Mouse (Mus musculus) left cerebral cortex, adult 8-10 months (tissue): ENCODE results near the gene Sptssb. TPM values are rescaled to one million over a fixed set of nuclear protein-coding genes. Genes with fewer than 3 reads are reported as not detected.

Source experiments
- DNase-seq, 2 experiments: peaks; one replicate each; pipeline ENCODE4 v3.0.0; 2022; ENCODE audit warnings: low spot score in 2 of 2
- total RNA-seq, 4 experiments: library from RNA; stranded (reverse); gene quantifications; 2 replicates each; pipeline ENCODE4 v1.2.4; 2022

The Sptssb gene
- total RNA-seq = 1 to 10 TPM; 4.3 to 5.2 (median 4.9) TPM

DNA sequence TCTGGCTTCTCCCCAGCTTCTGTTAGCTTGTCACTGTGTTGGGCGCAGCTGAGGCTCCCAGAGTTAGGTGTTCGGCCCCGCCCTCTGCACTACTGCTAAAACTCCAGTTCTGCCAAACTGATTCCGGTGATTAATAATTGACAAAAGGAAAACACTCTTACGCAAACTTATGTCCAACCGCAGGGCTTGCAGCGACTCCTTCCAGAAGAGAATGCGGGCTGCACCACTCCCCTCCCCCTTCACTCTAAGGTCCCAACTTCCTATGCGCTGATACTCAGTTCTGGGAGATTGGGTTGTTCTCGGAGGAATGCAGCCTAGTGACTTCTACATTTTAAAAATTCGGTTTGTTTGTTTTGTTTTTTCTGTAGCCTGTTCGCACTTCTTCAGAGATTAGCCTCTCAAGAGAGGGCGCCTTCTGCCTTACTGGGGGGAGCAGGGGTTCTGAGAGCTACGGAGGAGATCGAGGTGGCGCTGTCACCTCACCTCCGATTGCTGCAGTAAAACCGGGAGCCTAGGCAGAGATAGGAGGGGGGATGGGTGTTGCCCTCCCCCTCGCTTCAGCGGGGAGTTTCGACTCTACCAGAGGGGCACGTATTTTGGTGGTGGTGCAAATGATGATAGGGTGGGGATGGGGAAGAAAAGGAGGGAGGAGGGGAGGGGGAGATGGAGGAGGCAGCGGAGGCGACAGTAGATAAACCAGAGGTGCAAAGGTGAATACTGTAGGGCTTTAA, at the start of gene Sptssb:
Sptssb (minus strand) TSS at position 83 of the 731 bp plus-strand sequence.
- DNase-seq = peak in 1 of 2 experiments; percentile 20

DNA sequence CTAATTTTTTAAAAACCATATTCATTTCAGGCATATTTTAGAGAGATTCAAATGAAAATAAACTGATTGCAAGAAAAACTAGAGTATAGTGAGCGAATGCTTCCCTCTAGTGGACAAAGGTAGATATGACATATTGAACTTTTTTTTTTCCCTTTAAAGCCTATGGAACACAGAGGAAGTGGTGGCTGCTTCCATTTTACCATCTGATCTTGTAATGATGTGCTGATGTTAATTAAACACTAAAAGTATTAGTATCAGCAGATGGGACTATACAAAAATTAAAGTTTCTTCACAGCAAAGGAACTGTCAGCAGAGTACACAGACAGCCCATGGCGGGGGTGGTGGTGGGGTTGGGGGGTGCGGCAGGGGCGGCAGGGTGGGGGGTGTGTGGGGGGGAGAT, 48.3 kb upstream of the Sptssb start:
- no peak for DNase-seq

GRCm38 (mm10) chr3:69907564-69907963, 47.8 kb upstream of the Sptssb start:
- no peak for DNase-seq

GRCm38 (mm10) chr3:69902787-69903477, 43.2 kb upstream of the Sptssb start:
- no peak for DNase-seq

GRCm38 (mm10) chr3:69902382-69902781, 42.6 kb upstream of the Sptssb start:
- DNase-seq = no peak

DNA sequence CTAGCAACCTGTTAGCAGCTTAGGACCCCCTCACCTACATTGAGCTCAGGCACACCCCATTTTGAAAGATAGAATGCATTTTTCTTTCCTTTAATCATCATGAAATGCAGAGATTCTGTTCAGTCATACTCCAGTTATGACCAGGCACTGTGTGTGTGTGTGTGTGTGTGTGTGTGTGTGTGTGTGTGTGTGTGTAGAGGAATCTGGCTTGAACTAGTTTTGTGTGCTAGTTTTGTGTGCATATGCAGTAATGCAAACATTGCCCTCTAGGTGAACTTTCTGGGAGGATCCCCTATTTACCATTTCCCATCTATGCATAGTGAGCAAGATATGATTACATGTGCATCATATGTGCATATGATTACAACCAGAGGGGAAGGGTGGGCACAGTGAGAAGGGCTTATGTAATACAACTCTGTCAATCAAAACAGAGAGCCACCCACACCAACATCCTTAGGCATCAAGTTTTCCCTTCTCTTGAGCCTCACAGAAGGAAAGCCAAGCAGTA, 42.2 kb upstream of the Sptssb start:
- no peak for DNase-seq

- no peak for DNase-seq
These were observed 40.6 kb upstream of the Sptssb start for GRCm38 (mm10) chr3:69900335-69900734.

GRCm38 (mm10) chr3:69897917-69898594, 38.3 kb upstream of the Sptssb start:
- no peak for DNase-seq

- DNase-seq = no peak
These were observed 35.8 kb upstream of the Sptssb start for GRCm38 (mm10) chr3:69895516-69895915.

DNA sequence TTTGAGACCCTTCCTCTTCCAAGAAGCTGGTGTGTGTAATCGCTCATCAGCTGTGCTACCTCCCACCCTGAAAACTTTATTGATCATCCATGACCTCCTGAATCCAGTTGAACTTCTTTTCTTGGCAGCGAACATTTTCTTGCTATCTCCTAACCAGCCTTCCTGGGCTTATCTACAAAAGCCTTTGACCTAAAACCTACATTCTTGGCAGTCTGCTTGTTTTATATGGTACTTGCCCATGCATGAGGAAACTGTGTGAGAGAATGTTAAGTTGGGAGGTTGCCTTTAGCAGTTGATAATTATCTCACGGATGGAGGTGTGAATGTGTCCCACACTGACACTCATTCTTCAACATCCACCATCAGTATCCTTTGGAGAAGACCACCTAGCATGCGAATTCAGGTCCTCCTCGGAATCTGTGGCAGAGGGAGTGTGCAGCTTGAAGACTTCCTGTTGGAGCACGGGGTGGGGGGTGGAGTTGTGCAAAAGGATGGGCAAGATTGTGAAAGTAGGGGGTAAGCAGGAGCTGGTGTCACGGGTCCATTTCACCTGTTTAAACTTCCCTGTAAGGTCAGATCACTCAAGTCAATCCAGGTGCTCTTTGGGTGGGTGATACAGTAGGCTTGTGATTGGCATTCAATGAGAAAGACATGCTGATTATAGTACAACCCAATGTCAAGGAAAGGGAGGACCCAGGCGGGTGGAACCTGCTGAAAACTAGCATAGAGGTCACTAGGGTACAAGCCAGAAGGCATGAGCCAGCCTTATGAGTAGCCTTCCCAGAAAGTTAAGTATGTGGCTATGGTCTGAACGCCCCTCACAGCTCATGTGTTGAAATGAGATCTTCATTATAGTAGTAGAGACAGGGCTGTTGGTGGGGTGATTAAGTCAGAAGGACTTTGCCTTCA, 32.7 kb upstream of the Sptssb start:
- no peak for DNase-seq

DNA sequence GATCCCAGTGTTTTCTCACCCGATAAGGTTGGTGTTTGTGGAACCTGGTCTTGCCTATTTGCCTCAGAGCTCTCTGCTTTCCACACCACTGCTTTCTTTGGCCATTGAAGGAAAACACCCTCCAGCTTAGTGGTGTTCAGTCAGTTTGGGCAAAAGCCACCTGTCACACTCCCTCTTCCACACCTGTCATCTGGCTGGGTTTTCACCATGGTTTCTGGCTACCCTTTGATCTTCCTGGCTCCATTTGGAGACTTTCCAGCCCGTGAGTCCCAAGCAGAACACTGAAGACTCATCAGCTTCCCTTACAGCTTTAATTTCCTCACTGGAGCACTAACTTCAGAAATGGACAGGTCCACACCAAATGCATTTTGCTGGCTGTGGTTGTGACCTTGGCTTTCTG, 26.1 kb upstream of the Sptssb start:
- no peak for DNase-seq

DNA sequence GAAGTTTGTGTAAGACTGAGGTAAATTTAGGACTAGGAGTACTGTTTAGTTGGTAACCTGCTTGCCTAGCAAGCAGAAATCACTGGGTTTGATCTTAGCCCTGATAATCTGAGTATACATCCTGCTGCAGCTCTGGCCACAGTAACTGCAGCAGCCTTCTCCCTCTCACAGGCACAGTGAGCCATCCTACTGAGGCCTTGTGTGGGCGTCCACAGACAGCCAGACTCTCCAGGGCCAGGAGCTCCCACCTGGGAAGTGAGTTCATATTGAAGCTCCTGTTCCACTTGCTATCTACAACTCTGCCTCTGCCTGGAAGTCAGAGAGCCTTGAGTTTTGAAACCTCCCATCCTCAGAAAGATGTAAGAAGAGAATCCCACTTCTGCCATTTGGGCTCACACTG, 24.0 kb upstream of the Sptssb start:
- peak in 1 of 2 experiments; percentile 51 for DNase-seq

GRCm38 (mm10) chr3:69877538-69877937, 17.8 kb upstream of the Sptssb start:
- no peak for DNase-seq

- no peak for DNase-seq
These were observed 15.0 kb upstream of the Sptssb start for GRCm38 (mm10) chr3:69874721-69875120.

GRCm38 (mm10) chr3:69872661-69873327, 13.1 kb upstream of the Sptssb start:
- no peak for DNase-seq

GRCm38 (mm10) chr3:69871174-69871573, 11.4 kb upstream of the Sptssb start:
- no peak for DNase-seq

DNA sequence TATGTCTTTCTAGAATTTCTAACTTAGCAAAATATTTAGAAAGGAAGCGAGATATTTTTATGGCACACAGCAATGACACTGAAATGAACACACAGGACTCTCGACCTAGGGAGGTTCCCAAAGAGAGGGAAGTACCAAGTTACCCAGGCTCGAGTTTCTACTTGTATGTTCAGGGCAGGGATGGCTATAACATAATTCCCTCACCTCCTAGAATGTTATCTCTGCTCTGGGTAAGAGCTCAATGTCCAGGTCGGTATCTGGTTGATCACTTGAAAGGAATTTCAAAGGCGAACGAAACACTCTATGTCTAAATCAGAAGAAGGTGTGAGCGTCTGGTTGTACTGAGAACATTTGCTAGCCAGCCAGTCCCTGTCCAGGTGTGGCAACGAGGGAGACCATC, 10.0 kb upstream of the Sptssb start:
- DNase-seq = no peak

- DNase-seq = no peak
These were observed 2.2 kb upstream of the Sptssb start for GRCm38 (mm10) chr3:69861789-69862395.

DNA sequence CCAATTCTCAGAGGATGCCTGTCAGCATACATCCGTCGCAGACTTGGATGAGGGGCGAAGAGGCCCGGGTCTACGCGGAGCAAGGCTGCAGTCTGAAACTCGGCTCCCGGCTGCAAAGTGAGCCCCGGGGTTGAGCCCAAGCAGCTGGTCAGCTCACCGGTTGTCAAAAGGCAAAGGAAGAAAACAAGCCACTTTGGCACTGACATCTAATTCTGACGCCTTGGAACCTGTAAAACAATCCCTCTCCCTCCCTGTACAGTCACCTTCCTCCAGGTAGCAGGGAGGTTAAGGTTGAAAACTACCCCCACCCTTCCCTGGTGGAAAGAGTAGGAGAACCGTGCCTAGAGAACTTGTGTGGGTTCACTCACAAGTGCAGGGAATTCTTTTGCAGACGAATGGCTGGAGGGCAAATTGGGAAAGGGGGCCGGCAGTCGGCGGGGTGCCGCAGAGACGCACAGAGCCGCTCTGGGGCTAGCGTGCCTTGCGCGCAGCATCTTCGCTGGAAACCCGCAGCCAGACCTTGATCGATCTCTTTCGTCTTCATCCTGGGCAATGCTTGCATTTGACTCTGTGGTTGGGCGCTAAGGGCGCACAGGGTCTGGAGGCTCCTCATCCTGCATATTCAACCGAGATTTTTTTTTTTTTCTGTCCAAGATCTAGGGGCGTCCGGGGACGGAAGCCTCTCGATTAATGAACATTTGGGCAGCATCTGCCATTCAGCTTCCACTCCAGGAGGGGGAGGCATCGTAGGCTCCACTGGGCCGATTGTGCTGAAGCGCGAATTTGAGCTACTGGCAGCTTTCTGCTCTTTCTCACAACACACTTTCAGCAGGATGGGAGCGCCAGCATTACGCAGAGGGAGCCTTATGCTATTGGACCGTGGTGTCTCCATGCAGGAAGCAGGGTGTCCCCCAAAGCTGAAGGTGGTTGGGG, 1.1 kb upstream of the Sptssb start:
- peak; percentile 48 to 70 for DNase-seq
